Mouse (Mus musculus) small intestine, adult 2 months (tissue): Measurements from ENCODE around the gene Adamts15. TPM values are rescaled to one million over a fixed set of nuclear protein-coding genes. Genes with fewer than 3 reads are reported as not detected.

Experiments
- H3K27ac ChIP-seq: fragments of 200-500 bp; 2 replicates; pipeline ENCODE4 v1.5.1; 2012; ENCODE audit warnings: low read depth, low read length, control low read depth, inconsistent platforms; ENCODE audit not compliant: insufficient read depth
- H3K27me3 ChIP-seq: fragments of 200-500 bp; 2 replicates; pipeline ENCODE4 v1.6.1; 2012; ENCODE audit warnings: mild to moderate bottlenecking, moderate library complexity, low read length, inconsistent platforms; ENCODE audit not compliant: control insufficient read depth, insufficient read depth
- H3K36me3 ChIP-seq: fragments of 200-500 bp; 2 replicates; pipeline ENCODE4 v1.6.1; 2012; ENCODE audit warnings: mild to moderate bottlenecking, low read length, control low read depth, inconsistent platforms; ENCODE audit not compliant: control insufficient read depth, insufficient read depth
- H3K4me1 ChIP-seq: fragments of 200-500 bp; 2 replicates; pipeline ENCODE4 v1.6.1; 2012; ENCODE audit warnings: low read length, inconsistent platforms, mixed read lengths; ENCODE audit not compliant: control insufficient read depth, insufficient read depth, insufficient read length
- H3K4me3 ChIP-seq: fragments of 200-500 bp; 2 replicates; pipeline ENCODE4 v1.5.1; 2012; ENCODE audit warnings: low read depth, mild to moderate bottlenecking, control low read depth, inconsistent platforms, low read length, moderate library complexity
- CTCF ChIP-seq: fragments of 200-500 bp; IDR thresholded peaks from 2 replicates; pipeline ENCODE4 v1.5.1; 2012; ENCODE audit warnings: low read depth, mild to moderate bottlenecking, control low read depth, inconsistent platforms, low read length, moderate library complexity, mixed read lengths; ENCODE audit not compliant: insufficient replicate concordance, insufficient read length; ENCODE audit errors: extremely low read depth
- POLR2A ChIP-seq: fragments of 200-500 bp; IDR thresholded peaks from 2 replicates; pipeline ENCODE4 v1.6.1; 2012; ENCODE audit warnings: low read depth, mild to moderate bottlenecking, control low read depth, inconsistent platforms, low read length, moderate library complexity
- WGBS: fragments of 180-500 bp; shearing (Covaris S2); methylation state at CpG from one replicate; pipeline ENCODE4 v1.1.7; 2018; 5-methylcytosine and 5-hydroxymethylcytosine counted together
- polyA plus RNA-seq: library from polyadenylated mRNA; depleted of rRNA; stranded (reverse); fragments of >200 nt; gene quantifications from 2 replicates; pipeline ENCODE4 v1.2.3, GENCODE M21; 2012

The Adamts15 gene
- polyA plus RNA-seq, 1 experiment: 4.0 TPM

GRCm38 (mm10) chr9:30943341-30943740 is 21.1 kb upstream of the Adamts15 start:
- TF ChIP-seq POLR2A (no peak), CTCF (no peak)
- no peaks in the 10 kb centered on the region for H3K36me3 ChIP-seq
- WGBS: 4% methylated on average over 14 of the region's 14 CpGs
- H3K4me3 ChIP-seq: peak overlapping the region; percentile 63
- peaks cover 29% of the 10 kb centered on the region for H3K27me3 ChIP-seq
- peaks cover 7% of the 10 kb centered on the region; the same call in 1 of the 2 replicates for H3K4me1 ChIP-seq
- no peak overlapping the region for H3K27ac ChIP-seq

GRCm38 (mm10) chr9:30942512-30943313 is 20.5 kb upstream of the Adamts15 start, which contains the start of gene Adamts8:
Gene Adamts8 (plus strand): TSS chr9:30942562.
- Histone ChIP-seq H3K4me1 (peaks cover 7% of the 10 kb centered on the region; the same call in 1 of the 2 replicates), H3K27me3 (peaks cover 29% of the 10 kb centered on the region), H3K36me3 (no peaks in the 10 kb centered on the region), H3K4me3 (peak within 1 kb of the TSS; percentile 63), H3K27ac (no peak within 1 kb of the TSS)
- TF ChIP-seq POLR2A (no peak), CTCF (no peak)
- WGBS: 1% methylated on average over 96 of the region's 96 CpGs

GRCm38 (mm10) chr9:30940328-30940727 is 18.1 kb upstream of the Adamts15 start:
- peaks cover 29% of the 10 kb centered on the region for H3K27me3 ChIP-seq
- H3K27ac ChIP-seq: no peak overlapping the region
- TF ChIP-seq POLR2A (no peak), CTCF (peak; percentile 86; the same call in 1 of the 2 replicates)
- H3K36me3 ChIP-seq: no peaks in the 10 kb centered on the region
- no peak overlapping the region for H3K4me3 ChIP-seq
- WGBS: 4% methylated on average over 6 of the region's 6 CpGs
- peaks cover 9% of the 10 kb centered on the region for H3K4me1 ChIP-seq

GRCm38 (mm10) chr9:30936674-30937438 is 14.6 kb upstream of the Adamts15 start:
- H3K36me3 ChIP-seq: no peaks in the 10 kb centered on the region
- H3K27me3 ChIP-seq: peaks cover under 1% of the 10 kb centered on the region; the same call in 1 of the 2 replicates
- no peak overlapping the region for H3K27ac ChIP-seq
- H3K4me3 ChIP-seq: no peak overlapping the region
- TF ChIP-seq CTCF: peak; percentile 60; the same call in 1 of the 2 replicates
- TF ChIP-seq POLR2A: no peak
- H3K4me1 ChIP-seq: peaks cover 2% of the 10 kb centered on the region; the same call in 1 of the 2 replicates
- WGBS: 17% methylated on average over 9 of the region's 9 CpGs

GRCm38 (mm10) chr9:30934827-30935226 is 12.6 kb upstream of the Adamts15 start:
- no peak for TF ChIP-seq CTCF
- no peak for TF ChIP-seq POLR2A
- Histone ChIP-seq H3K4me3 (no peak overlapping the region), H3K36me3 (no peaks in the 10 kb centered on the region), H3K4me1 (peaks cover 2% of the 10 kb centered on the region; the same call in 1 of the 2 replicates), H3K27ac (no peak overlapping the region), H3K27me3 (no peaks in the 10 kb centered on the region)
- WGBS: 19% methylated on average over 6 of the region's 6 CpGs

- Histone ChIP-seq H3K4me3 (no peak overlapping the region), H3K27me3 (no peaks in the 10 kb centered on the region), H3K27ac (no peak overlapping the region), H3K36me3 (no peaks in the 10 kb centered on the region), H3K4me1 (peaks cover 7% of the 10 kb centered on the region; the same call in 1 of the 2 replicates)
- TF ChIP-seq POLR2A (no peak), CTCF (no peak)
- 74% methylated on average over 4 of the region's 4 CpGs for WGBS
These were observed 10.1 kb upstream of the Adamts15 start for GRCm38 (mm10) chr9:30932346-30932745.
